9 mouse cellular contexts compared by ENCODE assay signal in genomic region chr1:178303425-178303824, GRCm38 (mm10). TPM values are rescaled to one million over a fixed set of nuclear protein-coding genes. Genes with fewer than 3 reads are reported as not detected.
DNase-seq lines count a peak whose midpoint lies in the region; ATAC-seq lines count a peak whose summit lies in the region.
"Had no signal": no experiment of that assay in that cellular context is flagged by ENCODE, and none has a peak within 500 bp of the region (broad histone marks: within the 10 kb centered on the region; RNA-seq: fewer than 3 reads in every experiment).

No protein-coding gene starts in this region.

- no peaks in the 10 kb centered on the region for H3K27me3 ChIP-seq in lung, embryonic 15.5 days
- H3K27me3 ChIP-seq: heart, embryonic 15.5 days had no signal

- H3K9me3 ChIP-seq in lung, embryonic 15.5 days = no peaks in the 10 kb centered on the region
- H3K9me3 ChIP-seq: heart, embryonic 15.5 days had no signal

- peak; percentile 87 for DNase-seq in embryo, embryonic 10 days (ENCODE audit: low spot score)
- DNase-seq in gastrocnemius, postnatal 4 days (ENCODE audit: low spot score in 2 of 2) = peak; percentile 53 to 77
- DNase-seq in layer of hippocampus, adult 18-20 months (ENCODE audit: low spot score in 2 of 2) = peak; percentile 52 to 90
- peak; percentile 46 for DNase-seq in retina, postnatal 7 days (ENCODE audit: low read depth, low spot score)
- DNase-seq in urinary bladder, adult 18-20 months (ENCODE audit: low spot score in 2 of 2) = peak; percentile 48 to 57

- no peak overlapping the region for H3K27ac ChIP-seq in lung, embryonic 15.5 days
- H3K27ac ChIP-seq: heart, embryonic 15.5 days had no signal

- H3K36me3 ChIP-seq in lung, embryonic 15.5 days = no peaks in the 10 kb centered on the region
- H3K36me3 ChIP-seq: heart, embryonic 15.5 days had no signal

- H3K9ac ChIP-seq in lung, embryonic 15.5 days = no peak overlapping the region
- H3K9ac ChIP-seq: heart, embryonic 15.5 days had no signal

- ATAC-seq in CD4-positive, CD25-positive, alpha-beta regulatory T cell, adult 4 months = peak; percentile 51
- ATAC-seq in activated CD4-positive, CD25-positive, alpha-beta regulatory T cell, adult 4 months = peak; percentile 54
- peak; percentile 48; the same call in 1 of the 2 replicates for ATAC-seq in lung, embryonic 15.5 days (ENCODE audit: borderline replicate concordance, extremely low read depth, low FRiP score, low TSS enrichment)

- no peaks in the 10 kb centered on the region for H3K4me1 ChIP-seq in lung, embryonic 15.5 days
- H3K4me1 ChIP-seq: heart, embryonic 15.5 days had no signal

- no peak overlapping the region for H3K4me2 ChIP-seq in lung, embryonic 15.5 days
- H3K4me2 ChIP-seq: heart, embryonic 15.5 days had no signal

- H3K4me3 ChIP-seq in lung, embryonic 15.5 days = no peak overlapping the region
- H3K4me3 ChIP-seq: heart, embryonic 15.5 days had no signal

- 24% methylated on average over 3 of the region's 3 CpGs for WGBS in lung, embryonic 15.5 days

RNA-seq across cellular contexts. Expression of gene Cox20, which starts 15.5 kb away (rescaled TPM):
- polyA plus RNA-seq in CD4-positive, CD25-positive, alpha-beta regulatory T cell, adult 4 months (2017; shearing (Covaris generic)) = 100 to 1,000 TPM; 151 to 205 TPM
- polyA plus RNA-seq in activated CD4-positive, CD25-positive, alpha-beta regulatory T cell, adult 4 months (2017; shearing (Covaris generic)) = 100 to 1,000 TPM; 176 to 202 TPM
- total RNA-seq in gastrocnemius, postnatal 4 days (2021) = 10 to 100 TPM; 38.3 to 42.9 TPM
- 10 to 100 TPM; 37.1 to 38.9 TPM for total RNA-seq in layer of hippocampus, adult 18-20 months (2021)
- polyA plus RNA-seq in lung, embryonic 15.5 days (2015; fragmentation: Nextera tagmentation; extraction: Ambion mirVana) = 124 TPM in 2 replicates

RNA-seq across cellular contexts. Expression of gene Hnrnpu, which starts 34.2 kb away (rescaled TPM):
- polyA plus RNA-seq in CD4-positive, CD25-positive, alpha-beta regulatory T cell, adult 4 months (2017; shearing (Covaris generic)) = 100 to 1,000 TPM in 1 of 2 experiments, 10 to 100 TPM in 1; 73.0 to 136 TPM
- polyA plus RNA-seq in activated CD4-positive, CD25-positive, alpha-beta regulatory T cell, adult 4 months (2017; shearing (Covaris generic)) = 100 to 1,000 TPM in 1 of 2 experiments, 10 to 100 TPM in 1; 91.3 to 137 TPM
- 100 to 1,000 TPM; 318 to 386 TPM for total RNA-seq in gastrocnemius, postnatal 4 days (2021)
- total RNA-seq in layer of hippocampus, adult 18-20 months (2021) = 100 to 1,000 TPM; 380 to 416 TPM
- polyA plus RNA-seq in lung, embryonic 15.5 days (2015; fragmentation: Nextera tagmentation; extraction: Ambion mirVana) = 411 and 443 TPM in 2 replicates
